Mouse (Mus musculus) E14TG2a.4 (cell line): ENCODE results near the gene Ago1.

ENCODE experiments used
- CTCF ChIP-seq: conservative IDR thresholded peaks from 2 replicates; pipeline ENCODE4 v1.5.1; 2014; ENCODE audit warnings: low read length
- NANOG ChIP-seq: IDR thresholded peaks from 2 replicates; pipeline ENCODE4 v1.6.1; 2014; ENCODE audit warnings: borderline replicate concordance, low read length, mixed read lengths
- POU5F1 ChIP-seq: IDR thresholded peaks from 2 replicates; pipeline ENCODE4 v1.6.1; 2014; ENCODE audit warnings: low read length, borderline replicate concordance

GRCm38 (mm10) chr4:126423866-126424265 lies 44.5 kb downstream of the Ago1 start:
- TF ChIP-seq CTCF (no peak), POU5F1 (no peak), NANOG (no peak)
